Mouse (Mus musculus): ENCODE measurements around the gene Lig3.
"Not testable (repeated sequence)": the region's sequence is repeated elsewhere in the genome, so short reads cannot be mapped to it uniquely, and the experiment has no call there.

Gene Lig3

DNA sequence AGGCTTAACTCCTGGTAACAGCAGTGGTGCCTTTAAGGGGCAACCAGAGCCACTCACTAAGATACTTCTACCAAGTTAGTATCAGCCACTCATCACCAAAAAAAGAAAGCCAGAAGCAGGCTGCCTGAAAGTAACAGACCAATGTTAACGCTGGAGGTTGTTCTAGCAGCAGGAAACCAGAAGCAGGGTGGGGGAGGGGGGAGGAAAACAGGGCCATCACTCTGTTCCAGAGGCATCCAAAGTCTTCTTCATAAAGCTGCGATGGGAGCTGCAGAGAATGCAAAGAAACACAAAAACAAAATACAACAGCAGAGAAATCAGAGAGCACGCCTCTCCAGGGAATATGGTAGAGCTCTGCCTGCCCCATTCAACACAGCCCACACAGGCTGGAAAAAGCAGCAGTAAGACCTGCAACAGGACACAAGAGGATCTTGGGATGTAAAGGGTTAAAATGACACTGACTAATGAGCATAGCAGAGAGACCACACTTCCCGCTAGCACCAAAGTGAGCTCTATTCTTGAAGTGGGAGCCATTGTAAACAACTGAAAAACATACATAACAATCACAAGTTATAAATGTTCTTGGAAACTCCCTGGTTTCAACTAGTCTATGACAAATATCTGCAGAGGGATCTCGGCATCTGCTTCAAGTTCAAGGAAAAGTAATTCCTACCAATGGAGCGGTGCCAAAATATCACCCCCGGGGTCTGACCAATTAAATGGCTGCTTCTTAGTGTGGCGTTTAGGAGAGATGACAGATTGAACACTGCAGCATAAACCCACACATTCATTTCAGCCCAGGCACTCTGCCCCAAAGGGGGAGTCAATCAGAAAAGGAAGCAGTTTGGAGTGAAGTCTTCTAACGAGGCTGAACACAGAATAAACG is 50.3 kb downstream of the Lig3 start:
- DNase-seq (ENCODE audit: low read depth, low spot score), result no peak

DNA sequence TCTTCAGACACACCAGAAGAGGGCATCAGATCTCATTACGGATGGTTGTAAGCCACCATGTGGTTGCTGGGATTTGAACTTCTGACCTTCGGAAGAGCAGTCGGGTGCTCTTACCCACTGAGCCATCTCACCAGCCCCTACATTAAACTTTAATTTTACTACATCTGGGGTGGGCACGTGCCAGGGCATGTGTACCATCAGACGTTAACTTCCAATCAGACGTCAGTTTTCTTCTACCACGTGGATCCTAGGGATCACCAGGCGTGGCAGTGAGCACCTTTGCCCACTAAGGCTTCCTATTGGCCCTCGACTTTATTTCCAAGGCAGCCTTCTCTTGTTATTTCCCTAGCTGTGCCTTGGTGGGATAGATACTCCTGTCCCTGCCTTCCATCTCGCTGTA is 51.5 kb downstream of the Lig3 start:
- not testable (repeated sequence) for DNase-seq (ENCODE audit: low read depth, low spot score)

DNA sequence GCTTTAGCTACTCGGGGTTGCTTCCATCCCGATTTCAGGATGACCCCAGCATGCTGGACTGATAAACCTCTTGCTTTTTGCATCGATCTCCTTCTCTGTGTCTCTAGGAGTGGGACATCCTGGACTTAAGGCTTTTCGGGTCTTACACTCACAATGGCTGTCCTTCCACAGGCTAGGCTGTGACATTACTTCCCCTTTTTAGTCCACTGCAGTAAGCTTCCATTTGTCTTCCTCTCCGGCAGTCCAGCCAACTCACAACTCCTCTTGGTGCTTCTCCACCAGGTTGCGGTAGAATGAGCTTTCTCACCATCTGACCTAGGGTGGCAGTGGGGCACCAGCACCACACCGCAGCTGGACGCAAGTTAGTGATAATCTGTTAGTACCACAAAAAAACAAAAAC is 53.0 kb downstream of the Lig3 start:
- DNase-seq (ENCODE audit: low read depth, low spot score), result no peak

DNA sequence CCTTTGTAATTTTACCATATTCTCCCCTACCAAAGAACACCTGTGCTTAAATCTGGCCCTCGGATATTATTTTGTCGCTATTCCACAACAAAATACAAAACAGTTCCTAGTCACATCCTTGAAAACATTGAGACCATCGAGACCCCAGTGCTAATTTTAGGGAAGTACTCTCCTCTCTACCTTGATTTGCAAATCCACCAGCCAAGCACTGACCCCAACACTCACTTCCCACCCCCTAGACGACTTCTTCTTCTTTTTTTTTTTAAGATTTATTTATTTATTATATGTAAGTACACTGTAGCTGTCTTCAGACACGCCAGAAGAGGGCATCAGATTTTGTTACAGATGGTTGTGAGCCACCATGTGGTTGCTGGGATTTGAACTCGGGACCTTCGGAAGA is 53.5 kb downstream of the Lig3 start:
- DNase-seq (ENCODE audit: low read depth, low spot score), result not testable (repeated sequence)

DNA sequence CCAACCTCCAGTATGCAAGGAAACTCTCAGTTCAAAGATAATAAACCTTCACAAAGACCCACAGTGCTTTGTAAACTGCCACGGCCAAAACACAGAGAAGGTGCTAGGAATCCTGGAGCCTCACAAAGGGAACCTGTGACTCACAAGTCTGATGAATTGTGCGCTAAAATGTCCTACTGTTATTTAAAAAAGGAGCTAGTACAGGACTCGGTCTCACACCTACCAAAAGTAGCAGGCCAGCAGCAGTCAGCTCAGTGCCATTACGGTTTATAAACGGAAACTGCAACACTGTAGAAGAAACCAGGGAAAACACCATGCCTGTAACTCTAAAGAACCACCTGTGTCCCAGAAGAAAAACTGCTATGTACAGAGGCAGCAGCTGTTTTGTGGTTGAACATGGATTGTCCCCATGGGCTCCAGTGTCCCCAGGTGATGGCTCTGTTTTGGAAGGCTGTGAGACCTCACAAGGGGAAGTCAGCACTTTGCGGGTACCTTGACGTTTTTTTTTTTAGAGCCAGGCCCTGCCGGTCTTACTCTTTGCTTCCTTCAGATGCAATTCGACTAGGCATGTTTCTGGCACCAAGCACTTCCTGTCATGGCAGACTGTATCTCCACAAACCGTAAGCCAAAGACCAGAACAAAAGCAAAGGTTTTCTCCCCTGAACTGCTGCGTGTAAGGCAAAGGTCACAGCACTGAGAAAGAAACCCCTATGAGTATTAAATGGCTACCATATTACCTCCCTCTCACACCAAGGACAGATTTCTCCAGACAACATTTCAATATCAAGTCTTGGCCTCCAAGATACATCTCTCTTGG is 54.9 kb downstream of the Lig3 start:
- peak; percentile 41 for DNase-seq (ENCODE audit: low read depth, low spot score)

DNA sequence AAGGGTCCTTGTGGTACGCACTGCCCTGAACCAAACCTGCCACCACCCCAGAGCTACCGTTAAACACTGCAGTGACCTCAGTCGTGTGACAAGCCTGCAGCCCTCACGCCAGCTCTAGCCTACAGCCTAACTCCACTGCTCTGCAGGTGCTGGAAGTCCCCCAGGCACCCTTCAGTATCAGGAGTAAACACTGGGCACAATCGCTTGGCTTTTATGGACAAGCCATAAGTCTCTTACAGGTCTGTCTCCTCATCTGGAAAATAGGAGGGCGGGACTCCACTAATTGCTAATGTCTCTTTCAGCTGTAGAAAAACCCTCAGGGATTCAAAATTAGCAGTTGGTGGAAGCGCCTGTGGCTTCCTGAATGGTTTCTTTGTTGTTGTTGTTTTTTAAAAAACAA is 56.3 kb downstream of the Lig3 start:
- DNase-seq (ENCODE audit: low read depth, low spot score), result no peak

DNA sequence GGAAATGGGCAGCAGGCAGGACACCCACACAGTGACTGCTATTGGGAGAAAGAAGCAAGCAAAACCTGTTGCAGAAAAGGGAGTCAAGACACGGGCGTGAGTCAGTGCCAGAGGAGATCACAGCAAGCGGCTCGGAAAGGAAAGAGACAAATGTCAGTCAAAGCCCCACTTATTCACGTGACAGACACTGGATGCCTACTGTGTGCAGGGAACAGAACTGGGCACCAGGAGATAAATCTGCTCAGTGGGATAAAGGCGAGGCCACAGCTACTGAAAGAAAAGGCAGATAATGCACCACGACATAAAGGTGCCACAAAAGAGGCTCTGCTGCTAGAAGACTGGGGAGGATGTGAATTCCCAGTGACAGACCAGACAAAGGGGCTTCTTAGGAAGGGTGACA is 56.9 kb downstream of the Lig3 start:
- no peak for DNase-seq (ENCODE audit: low read depth, low spot score)

DNA sequence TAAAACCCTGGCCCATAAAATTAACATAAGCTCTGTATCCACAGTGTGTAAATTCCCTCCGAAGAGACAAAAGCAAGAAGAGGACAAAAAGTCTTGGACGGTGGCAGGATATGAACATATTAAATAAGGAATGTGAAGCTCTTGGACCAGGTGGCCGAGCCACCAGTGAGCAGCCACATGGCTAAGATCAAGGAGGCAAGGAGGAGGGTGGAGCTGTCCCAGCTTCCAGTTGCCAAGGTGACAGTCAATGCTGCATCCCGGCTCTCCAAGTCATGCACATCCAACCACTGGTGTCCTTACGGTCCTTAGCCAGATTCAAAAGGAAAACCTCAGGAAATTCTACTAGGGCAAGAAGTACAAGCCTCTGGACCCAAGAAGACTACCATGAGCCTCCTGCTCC is 57.6 kb downstream of the Lig3 start:
- DNase-seq (ENCODE audit: low read depth, low spot score), result peak; percentile 71

DNA sequence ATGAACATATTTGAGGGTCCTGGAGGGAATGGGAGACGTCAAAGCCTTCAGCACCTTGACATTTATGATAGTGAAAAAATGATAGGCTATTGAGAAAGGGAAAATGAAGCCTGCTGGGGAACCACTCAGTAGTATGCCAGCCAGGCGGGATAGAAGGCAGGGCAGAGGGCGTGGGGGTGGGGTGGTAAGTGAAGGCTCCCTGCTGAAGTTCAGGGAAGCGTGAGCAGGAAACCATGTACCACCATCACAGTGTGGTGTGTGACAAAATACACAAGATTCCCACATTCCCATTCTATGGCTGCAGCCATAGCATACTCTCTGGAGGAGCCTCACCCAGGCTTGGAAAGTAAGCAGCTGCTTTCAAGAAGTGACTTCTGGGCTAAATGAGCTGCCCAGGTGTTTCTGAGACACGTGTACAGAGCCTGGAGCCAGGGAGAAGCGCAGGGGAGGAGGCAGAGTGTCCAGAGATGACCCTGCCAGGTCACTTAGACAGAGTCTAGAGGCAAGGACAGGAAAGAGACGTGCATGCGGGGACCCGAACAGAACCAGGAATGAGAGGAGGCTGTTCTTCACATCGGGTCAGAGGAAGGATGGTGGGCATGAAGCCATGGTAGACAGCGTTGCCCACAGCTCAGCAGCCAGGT is 64.0 kb downstream of the Lig3 start:
- DNase-seq (ENCODE audit: low read depth, low spot score), result no peak

DNA sequence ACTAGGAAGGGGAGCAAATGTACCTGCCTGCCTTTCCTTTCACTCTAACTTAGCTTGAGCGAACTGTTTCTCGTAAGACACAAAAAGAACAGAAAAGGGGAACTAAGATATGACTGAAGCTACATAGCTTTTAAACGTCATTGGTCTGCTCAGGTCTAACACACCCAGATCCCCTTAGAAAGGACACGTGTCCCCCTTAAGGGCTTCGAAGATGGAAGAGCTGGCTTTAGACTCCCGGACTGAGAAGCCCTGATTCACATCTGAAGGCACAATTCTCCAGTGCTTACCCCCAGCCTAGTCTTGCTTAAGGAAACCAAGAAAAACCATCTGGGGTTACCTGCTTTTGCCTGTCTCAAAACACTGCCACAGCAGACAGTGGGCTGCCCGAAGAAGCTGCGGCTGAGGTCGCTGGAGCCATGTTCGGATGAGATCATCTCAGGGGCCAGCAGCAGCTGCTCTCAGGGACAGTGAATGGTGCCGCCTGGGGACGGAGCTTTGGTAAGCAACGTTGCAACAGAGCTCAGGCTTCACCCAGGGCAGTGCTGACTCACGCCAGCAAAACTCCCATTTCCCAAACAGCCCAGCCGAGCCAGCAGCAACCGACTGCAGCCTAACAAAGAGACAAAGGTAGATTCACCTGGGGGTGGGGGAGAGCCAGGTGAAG is 64.6 kb downstream of the Lig3 start:
- DNase-seq (ENCODE audit: low read depth, low spot score), result no peak

DNA sequence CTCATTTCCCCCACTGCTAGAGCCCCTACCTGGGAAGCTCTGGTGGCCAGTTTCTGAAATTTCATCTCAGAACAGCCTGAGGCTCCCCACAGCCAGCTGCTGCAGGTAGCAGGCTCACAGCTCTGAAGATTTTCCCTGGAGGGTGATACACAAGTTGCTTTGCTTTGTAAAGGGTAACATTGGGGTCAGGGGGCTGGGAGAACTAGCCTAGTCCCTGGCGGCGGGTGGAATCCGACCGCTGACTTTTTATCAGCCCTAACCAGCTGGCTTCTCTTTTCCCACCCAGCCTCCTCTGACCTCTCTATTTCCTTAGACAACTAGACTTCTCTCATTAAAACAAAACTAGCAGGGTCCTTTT is 65.2 kb downstream of the Lig3 start:
- no peak for DNase-seq (ENCODE audit: low read depth, low spot score)

DNA sequence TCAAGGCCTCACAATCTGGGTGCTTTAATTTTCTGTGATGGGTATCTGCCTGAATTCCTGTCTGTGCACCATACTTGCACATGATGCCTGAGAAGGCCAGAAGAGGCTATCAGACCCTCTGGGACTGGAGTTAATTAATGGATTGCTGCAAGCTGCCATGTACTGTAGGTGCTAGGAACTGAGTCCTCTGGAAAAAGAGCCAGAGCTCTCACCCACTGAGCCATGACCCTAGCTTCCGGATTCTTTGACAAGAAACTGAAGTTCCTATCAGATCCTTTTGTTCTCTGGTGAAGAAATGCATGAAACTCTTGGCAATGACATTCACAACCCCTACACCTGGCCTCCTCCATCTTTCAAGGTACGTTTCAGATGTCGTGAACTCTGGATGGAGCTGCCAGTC is 66.0 kb downstream of the Lig3 start:
- no peak for DNase-seq (ENCODE audit: low read depth, low spot score)

DNA sequence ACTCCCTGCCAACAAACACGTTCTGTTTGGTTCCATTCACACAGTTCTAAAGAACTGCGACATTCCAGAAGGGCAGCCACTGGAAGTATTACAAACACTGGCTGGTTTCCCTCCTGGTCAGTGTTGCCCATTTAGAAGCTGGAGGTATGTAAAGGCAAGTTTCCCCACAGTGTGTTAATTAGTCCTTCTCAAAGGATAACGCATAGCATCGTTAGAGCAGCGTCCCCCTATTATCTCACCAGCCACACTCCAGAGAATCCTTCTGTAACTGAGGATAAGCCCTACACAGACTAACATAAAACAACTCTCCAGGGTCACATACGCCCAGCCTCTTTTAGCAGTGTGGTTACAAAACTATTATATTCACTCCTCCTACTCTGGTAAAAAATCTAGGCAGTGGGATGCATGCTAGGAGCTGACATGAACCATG is 66.7 kb downstream of the Lig3 start:
- DNase-seq (ENCODE audit: low read depth, low spot score), result no peak

DNA sequence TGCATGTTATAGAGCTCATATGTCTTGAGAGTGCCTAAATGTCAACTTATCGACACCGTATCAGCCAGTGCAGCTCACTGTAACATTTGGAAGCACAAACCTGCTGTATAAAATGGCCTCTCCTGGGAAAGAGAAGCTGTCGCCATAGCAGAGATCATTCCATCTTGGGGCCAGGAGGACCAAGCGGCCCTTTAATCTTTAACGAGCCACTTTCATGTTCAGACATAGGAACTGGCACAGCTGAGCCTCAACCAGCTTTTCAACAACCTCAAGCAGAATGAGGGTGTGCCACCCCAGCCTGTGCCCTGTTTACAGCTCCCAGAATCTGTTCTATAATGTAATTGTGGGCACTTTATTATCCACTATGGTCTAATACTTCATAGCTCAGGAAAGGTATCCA is 69.4 kb downstream of the Lig3 start:
- no peak for DNase-seq (ENCODE audit: low read depth, low spot score)

DNA sequence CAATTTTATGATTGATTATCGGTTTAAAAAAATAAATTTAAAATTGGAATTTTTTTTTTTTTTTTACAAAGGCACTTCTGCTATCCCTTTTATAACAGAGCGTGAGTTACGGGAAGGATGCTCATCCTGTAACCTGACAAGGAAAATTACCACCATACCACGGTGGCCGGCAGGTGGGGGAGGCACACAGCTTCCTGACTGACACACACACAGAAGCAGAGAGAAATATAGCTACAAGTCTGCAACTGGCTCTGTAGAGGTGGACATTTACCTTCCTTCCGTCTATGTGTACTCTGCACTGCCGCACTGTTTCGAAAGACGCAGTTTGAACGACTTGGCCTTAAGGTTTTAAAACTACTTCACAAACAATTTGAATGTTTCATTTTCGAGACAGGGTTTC is 71.2 kb downstream of the Lig3 start:
- DNase-seq (ENCODE audit: low read depth, low spot score), result no peak

DNA sequence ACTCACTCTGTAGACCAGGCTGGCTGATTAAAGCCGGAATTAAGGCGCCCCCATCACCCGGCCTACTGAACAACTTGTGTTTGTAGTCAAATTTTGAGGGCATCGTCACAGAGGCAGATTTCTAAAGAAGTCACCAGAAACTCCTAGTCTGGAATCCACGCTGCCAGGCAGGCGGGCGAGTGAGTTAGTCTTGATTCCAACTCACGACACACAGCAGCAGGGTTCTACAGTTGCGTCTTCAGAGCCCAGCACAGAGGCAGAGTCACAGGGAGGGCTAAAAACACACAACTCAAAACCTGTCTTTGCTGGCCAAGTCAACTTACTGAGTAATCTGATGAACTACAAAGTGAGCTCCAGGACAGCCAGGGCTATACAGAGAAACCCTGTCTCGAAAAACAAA is 71.6 kb downstream of the Lig3 start:
- no peak for DNase-seq (ENCODE audit: low read depth, low spot score)

DNA sequence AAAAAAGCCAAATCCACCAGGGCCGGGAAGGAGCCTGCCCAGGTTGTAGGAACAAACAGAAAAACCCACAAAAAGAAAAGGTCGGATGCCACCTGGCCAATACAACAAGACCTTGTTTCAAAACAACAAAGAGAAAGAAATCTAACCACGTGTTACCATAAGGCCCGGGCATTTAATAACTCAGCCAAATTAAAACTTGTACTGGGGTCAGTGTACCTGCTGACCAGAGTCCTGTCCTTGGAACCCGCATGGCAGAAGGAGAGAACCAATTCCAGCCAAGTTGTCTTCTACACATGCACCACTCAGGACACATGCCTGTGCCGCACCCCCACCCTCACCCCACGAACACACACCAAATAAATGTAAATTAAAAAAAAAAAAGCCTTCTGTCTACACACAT is 72.0 kb downstream of the Lig3 start:
- no peak for DNase-seq (ENCODE audit: low read depth, low spot score)
